Mouse (Mus musculus) retina, adult 2 months (tissue): Measurements from ENCODE around the gene Kit.

Source experiments
- DNase-seq: peaks from one replicate; pipeline ENCODE4 v3.0.0-alpha.2; 2012; ENCODE audit warnings: low read depth, low spot score

Kit gene

DNA sequence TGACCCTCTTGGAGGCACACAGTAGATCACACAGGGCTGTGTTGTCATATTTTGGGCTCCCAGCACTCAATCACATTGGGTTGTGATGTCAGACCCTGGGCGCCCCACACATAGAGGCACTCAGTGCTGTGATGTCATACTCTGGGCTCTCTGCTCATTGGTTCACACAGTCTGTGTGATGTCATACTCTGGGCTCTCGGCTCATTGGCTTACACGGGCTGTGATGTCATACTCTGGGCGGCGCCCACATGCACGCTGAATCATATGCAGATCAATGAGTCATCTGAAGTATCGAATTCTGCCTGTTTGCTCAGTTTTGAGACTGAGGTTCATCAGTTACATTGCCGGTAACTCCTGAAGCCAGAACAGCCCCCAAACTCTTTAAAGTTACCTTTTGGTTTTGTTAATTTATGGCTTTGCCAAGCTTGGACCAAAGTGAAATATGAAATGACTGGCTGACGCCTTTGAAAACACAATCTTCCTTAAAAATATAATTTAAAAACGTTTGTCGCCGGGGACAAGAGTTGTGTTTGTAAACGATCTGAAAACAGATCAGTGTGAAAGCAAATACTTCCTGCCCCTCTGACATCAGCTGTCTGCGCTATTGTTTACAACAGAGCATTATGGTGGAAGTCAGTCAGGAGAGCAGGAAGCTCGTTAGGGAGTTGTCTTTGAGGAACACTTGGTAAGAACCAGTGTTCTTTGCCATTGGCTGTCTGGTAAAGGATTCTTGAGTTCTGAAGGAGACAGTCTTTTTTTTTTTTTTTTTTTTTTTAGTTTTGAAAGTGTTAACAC lies 15.0 kb downstream of the Kit start:
- no peak for DNase-seq

DNA sequence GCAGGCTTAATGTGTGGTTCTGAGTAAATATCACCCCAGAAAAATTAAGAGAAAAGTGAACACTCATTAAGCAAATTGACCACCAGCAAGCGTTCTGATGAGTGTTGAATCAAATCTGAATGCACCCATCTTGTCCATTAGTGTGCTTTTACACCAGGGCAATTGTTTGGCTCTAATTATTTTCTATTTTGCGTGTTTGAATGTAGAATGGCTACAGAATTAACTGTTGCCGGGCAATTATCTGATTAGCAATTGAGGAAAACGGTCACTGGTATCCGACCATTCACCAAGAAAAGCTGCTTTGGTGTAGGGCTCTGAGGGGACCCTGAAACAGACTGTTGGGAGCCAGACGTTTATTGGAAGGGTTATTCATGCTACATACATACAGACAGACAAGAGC lies 16.2 kb downstream of the Kit start:
- no peak for DNase-seq

DNA sequence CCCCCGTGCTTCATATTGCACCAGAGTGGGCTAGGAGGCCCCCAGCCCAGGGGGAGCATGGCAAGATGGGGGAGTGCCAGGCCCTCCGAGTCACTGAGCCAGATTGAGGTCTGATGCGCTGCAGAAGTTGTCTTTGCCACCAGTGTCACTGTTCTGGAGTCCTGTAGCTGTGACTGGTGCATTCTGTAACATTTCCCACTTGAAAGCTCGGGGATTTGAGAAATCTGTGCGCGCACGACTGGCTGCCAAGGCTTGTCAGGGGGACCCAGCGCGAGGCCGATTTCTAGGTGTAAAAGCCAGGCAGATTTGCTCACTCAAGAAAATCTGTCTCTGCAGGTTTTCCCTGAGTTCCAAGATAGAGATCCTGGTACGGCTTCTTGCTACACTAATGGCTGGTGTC lies 16.9 kb downstream of the Kit start:
- no peak for DNase-seq

DNA sequence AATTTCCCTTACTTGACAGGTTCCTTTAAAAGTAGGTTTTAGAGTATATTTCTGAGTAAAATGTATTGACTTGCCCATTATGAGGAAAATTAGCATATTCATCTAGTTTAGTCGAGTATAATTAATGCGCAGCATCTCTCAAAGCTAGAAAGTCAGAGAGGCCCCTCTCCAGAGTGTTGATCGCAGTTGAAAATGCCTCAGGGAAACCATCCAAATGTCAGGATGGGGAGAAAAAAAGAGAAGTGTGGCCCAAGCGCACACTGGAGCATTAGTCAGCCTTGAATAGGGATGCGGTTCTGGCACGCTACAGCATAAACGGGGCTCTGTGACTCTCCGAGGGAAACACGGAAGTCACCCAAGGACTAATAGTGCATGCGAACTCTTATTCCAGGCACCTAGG lies 20.6 kb downstream of the Kit start:
- DNase-seq = no peak

DNA sequence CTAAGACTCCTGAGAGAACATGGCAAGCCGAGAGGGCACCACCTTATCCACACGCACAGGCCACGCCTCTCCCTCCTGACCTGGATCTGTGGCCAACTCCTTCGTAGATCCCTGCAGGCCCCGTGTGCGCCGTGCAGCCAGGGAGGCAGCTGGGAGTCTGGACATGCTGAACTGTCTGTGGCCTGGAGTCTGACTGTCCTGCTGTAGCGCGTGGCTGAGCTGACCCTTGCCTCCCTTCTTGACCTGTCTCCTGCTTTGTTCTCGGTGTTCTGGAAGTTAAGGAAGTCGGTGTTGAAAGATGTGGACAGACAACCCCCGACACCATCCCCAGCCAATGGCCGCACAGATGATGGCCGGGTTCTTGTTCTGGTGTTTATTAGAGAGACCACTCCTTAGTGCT lies 21.5 kb downstream of the Kit start:
- DNase-seq = no peak

DNA sequence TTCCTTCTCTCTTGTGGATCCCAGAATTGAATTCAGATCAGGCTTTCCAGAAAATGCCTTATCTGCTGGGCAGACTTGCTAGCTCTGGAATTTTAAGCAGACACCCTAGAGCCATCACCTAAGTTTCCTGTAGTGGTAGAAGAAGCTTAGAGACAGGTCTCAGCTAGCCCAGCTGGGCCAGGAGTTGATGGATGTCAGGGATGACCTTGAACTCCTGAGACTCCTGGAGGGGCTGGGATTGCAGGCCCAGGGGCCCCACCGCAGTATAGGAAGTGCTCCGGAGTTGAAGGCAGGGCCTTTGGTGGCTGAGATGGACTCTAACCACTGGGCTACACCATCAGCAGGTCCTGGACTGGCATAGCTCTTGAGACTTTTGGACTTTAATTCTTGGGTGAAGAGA lies 22.6 kb downstream of the Kit start:
- no peak for DNase-seq

DNA sequence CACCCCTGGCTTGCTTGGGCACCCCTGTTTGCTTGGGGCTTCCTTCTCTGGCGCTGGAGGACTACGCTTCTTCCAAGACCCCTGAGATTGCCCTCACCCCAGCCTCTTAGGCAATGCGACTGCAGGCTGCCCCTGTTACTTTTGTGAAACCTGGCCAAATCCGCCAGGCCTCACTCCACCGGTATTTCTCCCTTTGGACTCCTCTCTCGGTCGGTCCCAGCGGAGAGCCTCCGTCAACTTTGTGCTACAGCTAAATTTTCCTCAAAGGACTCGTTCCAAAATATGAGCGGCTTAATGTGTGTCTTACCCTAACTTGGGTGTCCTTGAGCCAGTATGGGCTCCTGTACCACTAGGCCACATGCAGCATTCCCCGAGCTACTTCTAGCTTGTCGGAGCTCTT lies 23.8 kb downstream of the Kit start:
- DNase-seq = no peak

DNA sequence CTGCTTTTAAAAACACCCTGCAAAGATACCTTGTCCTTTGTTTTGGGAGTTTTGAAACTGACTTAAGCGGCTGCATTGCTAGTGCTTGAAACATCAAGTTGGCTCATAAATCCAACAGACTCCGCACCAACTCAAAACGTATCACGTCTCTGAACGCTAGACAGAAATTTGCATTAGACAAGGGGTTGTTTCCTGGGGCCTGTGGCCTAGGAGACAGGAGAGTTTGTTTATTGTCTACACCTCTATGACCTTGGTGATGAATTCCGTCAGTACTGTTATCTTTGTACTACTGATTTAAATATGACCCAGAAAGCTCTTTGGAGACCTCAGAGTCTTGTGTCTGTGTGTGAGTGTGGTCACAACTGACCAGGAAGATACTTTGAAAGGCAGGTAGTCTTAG lies 25.3 kb downstream of the Kit start:
- no peak for DNase-seq

DNA sequence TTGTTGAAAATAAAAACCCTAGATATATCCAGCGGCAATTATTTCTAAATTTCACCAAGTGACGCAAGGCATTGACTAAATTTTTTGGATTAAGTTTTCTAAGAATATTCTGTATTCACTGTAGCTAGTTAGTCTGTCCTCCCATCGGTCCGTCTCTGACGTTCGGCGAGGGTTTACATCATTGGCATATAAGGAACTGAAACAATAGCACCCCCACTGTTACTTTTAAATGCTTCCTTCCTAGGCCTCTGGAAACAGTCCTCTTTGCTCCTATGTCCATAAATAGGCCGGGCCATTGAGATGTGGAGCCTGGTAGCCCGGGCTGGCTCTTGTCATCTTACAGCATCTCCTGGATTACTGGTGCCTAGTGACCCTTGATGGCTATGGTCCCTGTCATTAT lies 29.5 kb downstream of the Kit start:
- DNase-seq = no peak

DNA sequence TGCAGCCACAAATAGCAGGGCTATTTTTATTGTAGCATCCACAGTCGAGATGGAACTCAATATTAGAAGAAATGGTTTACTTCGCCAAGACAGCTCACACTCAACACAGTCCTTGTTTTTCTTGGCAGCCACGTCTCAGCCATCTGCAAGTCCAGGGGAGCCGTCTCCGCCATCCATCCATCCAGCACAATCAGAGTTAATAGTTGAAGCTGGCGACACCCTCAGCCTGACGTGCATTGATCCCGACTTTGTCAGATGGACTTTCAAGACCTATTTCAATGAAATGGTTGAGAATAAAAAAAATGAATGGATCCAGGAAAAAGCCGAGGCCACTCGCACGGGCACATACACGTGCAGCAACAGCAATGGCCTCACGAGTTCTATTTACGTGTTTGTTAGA lies 32.2 kb downstream of the Kit start:
- DNase-seq = no peak

DNA sequence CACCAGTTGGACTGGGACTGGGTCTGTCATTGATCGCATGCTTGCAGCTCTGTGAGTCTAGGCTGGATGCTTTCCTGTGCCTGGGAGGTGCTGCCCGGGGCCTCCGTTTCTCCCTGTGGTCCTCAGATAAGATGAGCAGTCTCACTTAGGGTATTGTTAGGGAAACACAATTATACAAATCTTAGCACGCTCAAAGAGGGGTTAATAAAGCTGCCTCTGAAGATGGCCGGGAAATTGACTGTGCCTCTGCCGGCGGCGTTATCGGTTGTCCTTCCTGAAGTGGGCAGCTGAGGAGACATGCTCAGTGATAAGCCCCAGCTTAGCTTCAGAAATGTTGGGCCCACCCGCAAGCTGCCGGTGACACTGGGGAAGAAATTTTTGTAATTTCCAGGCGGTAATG lies 33.3 kb downstream of the Kit start:
- no peak for DNase-seq

DNA sequence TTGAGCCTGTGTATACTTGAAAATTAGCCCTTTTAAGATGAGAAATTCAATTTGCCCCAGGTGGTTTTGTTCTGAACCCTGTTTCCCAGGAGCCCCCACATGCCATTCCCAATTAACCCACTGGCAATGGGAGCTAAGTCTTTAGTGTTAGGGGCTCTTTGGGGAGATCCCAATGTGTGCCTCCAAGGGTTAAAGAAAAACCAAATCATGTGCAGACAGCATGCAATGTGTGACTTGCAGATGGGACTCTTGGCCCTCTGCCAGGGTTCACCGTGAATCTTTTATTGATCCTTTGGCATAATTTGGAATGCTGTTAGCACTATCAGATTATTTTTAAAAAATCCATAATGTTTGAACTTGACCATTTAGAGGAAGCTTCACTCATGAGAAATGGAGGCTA lies 37.7 kb downstream of the Kit start:
- no peak for DNase-seq

DNA sequence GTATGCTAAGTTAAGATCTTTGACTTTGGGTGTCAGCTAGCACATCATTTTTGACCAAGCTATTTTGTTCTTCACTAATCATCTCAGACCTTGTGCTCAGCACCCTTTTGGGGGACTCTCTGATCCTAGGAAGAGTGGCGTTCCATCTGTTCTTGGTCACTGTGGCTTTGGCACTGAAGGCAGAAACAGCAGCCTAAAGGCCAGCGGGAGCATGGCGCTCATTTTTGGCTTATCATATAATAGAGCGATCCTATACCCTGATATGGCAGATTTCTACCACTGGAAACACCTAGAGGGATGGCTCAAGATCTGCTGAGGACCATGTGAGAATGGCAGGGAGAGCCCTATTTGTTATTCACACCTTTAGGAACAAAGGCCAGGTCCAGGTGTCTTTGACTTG lies 38.2 kb downstream of the Kit start:
- no peak for DNase-seq

DNA sequence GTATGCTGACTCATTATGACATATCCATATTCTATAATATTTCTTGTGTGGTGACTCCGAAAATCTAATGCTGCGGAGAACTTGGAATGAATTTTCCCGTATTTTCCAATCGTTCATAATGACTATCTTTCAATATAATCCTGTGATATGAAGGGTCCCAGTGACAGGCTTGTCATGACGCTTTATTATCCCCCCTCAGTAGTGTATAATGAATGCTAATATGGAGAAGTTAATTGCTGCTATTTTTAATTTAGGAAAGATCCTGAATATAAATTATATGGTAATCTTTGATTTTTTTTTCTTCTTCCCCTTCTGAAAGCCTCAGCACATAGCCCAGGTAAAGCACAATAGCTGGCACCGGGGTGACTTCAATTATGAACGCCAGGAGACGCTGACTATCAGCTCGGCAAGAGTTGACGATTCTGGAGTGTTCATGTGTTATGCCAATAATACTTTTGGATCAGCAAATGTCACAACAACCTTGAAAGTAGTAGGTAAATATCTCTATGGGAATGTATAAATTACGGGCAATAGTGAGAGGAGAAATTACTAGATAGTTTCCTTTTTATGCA lies 40.4 kb downstream of the Kit start:
- DNase-seq = no peak

DNA sequence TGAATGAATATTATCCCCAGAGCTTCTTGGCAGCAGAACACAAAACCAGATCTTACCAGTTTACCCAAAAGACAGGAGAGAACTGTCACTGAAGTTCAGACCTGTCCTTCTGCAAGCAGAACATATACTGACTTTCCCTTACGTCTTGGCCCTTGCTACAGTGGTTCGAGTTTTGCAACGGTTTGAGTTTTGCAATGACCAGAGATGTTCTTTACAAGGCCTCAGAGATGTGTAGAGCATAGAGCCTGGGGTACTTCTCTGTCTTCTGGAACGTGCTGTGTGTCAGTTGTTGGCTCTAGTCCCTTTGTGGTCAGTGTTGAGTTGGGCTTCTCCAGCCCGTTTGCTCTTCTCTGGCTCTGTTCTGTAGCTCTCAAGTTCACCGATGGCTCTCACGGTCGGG lies 40.9 kb downstream of the Kit start:
- no peak for DNase-seq

DNA sequence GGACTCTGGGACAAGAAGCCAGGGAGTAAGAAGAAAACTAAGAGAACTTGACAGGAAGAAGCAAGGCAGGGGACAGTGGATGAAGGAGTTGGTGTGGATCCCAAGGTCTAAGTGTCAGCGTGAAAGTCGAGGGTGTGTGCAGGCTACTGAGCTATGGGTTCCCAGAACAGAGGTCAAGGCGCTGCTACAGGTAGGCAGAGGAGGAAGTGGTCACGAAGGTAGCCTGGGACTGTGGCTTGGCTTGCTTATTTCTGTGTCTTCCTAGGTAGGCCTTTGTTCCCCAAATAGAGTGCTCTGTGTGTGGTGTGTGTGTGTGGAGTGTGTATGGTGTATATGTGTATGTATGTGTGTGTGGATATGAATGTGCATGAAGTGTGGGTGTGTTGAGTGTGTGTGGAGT lies 47.7 kb downstream of the Kit start:
- no peak for DNase-seq

DNA sequence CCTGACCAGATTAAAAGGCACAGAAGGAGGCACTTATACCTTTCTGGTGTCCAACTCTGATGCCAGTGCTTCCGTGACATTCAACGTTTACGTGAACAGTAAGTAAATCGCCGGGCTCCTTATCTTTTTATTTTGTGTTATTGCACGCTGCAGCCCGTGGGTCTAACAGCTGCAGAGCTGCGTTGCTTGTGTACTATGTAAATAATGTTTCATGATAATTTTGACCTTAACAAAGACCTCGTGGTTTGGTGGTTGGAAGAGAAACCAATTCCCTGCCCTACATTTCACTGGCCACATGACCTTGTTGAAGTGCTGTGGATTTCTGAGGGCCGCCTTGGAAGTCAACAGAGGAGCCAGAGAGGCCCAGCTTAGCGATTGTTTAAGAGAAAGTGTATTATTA lies 48.3 kb downstream of the Kit start:
- no peak for DNase-seq

DNA sequence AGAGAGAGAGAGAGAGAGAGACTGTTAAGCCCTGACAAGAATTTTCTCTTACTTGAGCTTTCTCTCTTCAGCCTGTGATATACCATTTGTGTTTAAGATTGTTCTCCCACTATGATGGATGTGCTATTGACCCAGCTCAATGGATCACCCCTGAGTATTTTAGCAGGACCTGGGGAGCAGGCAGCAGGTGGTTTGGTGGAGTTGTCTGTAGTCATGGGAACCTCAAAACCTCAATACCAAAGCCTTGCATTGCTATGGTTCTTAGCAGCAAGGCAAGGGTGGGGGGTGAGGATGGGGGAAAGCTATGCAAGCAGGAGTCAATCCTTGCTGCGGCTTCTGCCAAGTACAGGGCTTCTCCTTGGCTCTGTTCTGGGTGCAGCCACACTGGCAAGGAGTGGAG lies 48.8 kb downstream of the Kit start:
- DNase-seq = no peak

DNA sequence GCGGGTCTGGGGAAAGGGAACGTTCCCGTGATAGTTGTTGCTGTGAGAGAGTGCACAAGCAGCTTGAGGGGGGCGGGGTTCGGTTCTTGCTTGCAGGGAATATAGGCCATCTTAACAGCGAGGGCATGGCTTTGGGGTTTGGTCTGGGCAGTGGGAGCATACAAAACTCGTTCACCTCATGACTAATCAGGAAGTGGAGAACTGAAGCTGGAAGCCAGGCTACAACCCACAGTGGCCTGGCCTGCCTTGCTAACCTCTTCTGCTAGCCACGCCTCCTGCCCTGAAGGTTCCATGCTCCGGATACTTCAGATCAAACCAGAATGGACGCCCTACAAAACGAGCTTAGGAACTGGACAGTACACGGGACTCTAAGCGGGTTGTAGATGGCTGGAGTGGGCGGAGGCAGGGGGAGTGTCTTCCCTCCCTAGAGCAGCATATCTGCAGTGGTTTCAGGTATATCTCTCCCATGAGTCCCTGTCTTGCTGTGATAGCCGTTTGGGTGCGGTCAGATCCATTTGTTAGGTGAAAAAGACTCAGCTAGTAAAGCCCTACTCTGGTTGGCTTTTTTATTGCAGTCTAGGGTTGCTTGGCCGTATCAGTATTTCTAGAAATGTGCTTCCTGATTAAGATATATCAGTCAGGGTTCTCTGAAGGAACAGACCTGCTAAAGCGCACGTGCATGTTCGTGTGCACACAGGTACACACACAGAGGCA lies 49.4 kb downstream of the Kit start:
- no peak for DNase-seq

DNA sequence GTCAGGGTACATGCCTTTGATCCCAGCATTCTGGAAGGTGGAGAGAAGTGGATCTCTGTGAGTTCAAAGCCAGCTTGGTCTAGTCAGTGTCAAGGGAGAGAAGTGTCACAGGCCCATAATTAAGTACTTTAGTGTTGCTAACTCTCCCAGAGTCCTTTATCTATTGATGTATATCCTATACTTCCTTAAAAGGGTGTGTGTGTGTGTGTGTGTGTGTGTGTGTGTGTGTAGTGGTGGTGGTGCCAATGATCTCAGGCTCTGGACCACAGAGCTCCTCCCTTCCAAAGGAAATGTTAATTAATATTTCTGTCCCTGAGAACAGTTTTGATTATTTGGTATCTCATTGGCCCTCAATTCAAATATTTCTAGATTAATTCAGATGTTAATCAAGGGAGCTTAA lies 50.3 kb downstream of the Kit start:
- DNase-seq = no peak

DNA sequence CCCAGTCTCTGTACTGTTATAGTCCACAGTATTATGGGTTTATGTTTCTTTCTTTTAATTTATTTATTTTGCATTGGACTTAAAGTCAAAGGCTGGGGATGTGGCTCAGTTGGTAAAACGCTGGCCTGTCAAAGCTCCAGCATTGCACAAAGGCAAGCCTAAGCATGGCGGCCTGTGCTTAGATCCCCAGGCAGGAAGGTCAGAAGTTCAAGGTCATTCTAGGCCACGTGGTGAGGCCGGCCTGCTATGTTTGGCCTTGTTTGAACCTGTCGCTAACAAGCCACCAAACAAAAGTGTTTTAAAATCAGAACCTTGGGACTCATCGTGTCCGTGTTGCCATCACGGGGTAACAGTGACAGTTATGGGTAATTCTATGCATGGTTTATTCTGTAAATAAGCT lies 51.6 kb downstream of the Kit start:
- DNase-seq = no peak

DNA sequence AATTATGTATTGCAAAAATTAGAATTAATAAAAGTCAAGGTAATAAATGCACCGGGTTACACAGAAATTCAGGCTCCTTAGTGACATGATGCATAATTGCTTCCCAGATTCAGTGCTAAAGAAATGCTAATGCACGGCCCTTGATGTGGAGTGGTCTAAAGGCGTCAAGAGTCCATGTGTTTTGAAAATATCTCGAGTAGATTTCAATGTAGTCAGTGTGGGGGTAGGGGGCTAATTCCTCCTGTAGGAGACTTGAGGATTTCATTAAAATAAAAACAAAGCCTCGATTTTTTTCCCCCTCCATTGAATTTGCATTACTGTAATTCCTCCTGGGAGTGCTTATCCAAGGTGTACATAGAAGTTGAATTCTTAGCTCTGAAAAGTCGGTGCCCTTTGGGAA lies 52.0 kb downstream of the Kit start:
- no peak for DNase-seq

DNA sequence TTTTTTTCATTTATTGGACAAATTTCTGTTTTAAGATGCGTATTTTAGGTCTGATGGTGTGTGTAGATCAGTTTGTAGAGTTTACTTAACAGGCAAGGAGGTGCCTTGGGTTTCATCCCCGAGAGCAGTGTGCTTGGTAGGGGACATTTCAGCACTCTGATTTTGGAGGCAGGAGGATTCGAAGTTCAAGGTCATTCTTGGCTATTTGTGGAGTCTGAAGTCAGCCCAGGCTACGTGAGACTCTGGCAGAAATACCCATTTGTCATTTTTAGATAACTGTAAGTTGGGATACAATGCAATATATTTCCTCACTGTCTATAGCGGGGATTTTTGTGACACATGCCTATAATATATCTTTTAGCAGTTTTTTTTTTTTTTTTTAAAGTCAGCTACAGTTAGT lies 57.5 kb downstream of the Kit start:
- no peak for DNase-seq
